Mouse (Mus musculus) E14TG2a.4 (cell line): Measurements from ENCODE around the gene Cercam.

Experiments used
- CTCF ChIP-seq: conservative IDR thresholded peaks from 2 replicates; pipeline ENCODE4 v1.5.1; 2014; ENCODE audit warnings: low read length
- NANOG ChIP-seq: IDR thresholded peaks from 2 replicates; pipeline ENCODE4 v1.6.1; 2014; ENCODE audit warnings: borderline replicate concordance, low read length, mixed read lengths

DNA sequence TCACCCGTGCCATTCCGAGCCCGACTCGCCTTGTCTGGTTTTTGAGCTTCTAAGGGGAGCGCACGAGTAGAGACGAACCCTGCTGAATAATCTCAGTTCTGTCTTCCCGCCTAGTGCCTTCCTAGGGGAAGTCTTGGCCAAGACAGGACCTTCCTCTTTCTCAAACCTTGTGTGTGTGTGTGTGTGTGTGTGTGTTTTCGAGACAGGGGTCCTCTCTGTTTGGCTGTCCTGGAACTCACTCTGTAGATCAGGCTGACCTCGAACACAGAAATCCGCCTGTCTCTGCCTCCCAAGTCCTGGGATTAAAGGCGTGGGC is 41.3 kb upstream of the Cercam start:
- TF ChIP-seq CTCF, result no peak
- no peak for TF ChIP-seq NANOG
